Mouse (Mus musculus) liver, adult 2 months (tissue): Measurements from ENCODE around the gene Slc6a18.

ENCODE experiments used
- CTCF ChIP-seq: fragments of 200-500 bp; IDR thresholded peaks from 2 replicates; pipeline ENCODE4 v1.5.1; 2011; ENCODE audit warnings: low read depth, low read length, control low read depth
- POLR2A ChIP-seq: fragments of 200-500 bp; IDR thresholded peaks from 2 replicates; pipeline ENCODE4 v1.6.1; 2011; ENCODE audit warnings: low read length, control low read depth; ENCODE audit not compliant: insufficient read depth; ENCODE audit errors: extremely low read depth

- TF ChIP-seq CTCF (peak; percentile 59), POLR2A (no peak)
Measured at GRCm38 (mm10) chr13:73718225-73718624, 40.4 kb upstream of the Slc6a18 start.
